Mouse (Mus musculus) intestine, embryonic 16.5 days (tissue): Measurements from ENCODE around the gene Atp6v1f. TPM values are rescaled to one million over a fixed set of nuclear protein-coding genes. Genes with fewer than 3 reads are reported as not detected.

Experiments used
- ATAC-seq: fragments of 200-750 bp; cut with Nextera tagmentation; 2 replicates; pipeline ENCODE4 v1.8.0; 2017; ENCODE audit warnings: moderate TSS enrichment, moderate library complexity
- H3K27ac ChIP-seq: fragments of 300-500 bp; sonication (generic); 2 replicates; pipeline ENCODE4 v1.5.1; 2014; ENCODE audit warnings: mild to moderate bottlenecking, low read length
- H3K27me3 ChIP-seq: fragments of 300-500 bp; sonication (generic); replicated peaks from 2 replicates; pipeline ENCODE4 v1.6.1; 2014; ENCODE audit warnings: low read length, control low read depth, mixed read lengths; ENCODE audit not compliant: control insufficient read depth, insufficient read depth
- H3K36me3 ChIP-seq: fragments of 300-500 bp; sonication (generic); 2 replicates; pipeline ENCODE4 v1.6.1; 2014; ENCODE audit warnings: low read length, control low read depth; ENCODE audit not compliant: control insufficient read depth, insufficient read depth
- H3K4me1 ChIP-seq: fragments of 300-500 bp; sonication (generic); 2 replicates; pipeline ENCODE4 v1.6.1; 2014; ENCODE audit warnings: low read length, control low read depth, mixed read lengths; ENCODE audit not compliant: control insufficient read depth, insufficient read depth
- H3K4me2 ChIP-seq: fragments of 300-500 bp; sonication (generic); 2 replicates; pipeline ENCODE4 v1.6.1; 2014; ENCODE audit warnings: low read depth, low read length, control low read depth
- H3K4me3 ChIP-seq: fragments of 300-500 bp; sonication (generic); 2 replicates; pipeline ENCODE4 v1.5.1; 2014; ENCODE audit warnings: mild to moderate bottlenecking, low read length
- H3K9ac ChIP-seq: fragments of 300-500 bp; sonication (generic); 2 replicates; pipeline ENCODE4 v1.6.1; 2014; ENCODE audit warnings: low read depth, low read length
- H3K9me3 ChIP-seq: fragments of 300-500 bp; sonication (generic); 2 replicates; pipeline ENCODE4 v1.6.1; 2016; ENCODE audit warnings: low read length, control low read depth; ENCODE audit not compliant: control insufficient read depth
- WGBS: fragments of 180-500 bp; shearing (Covaris S2); extraction: QIAGEN DNeasy Blood & Tissue Kit; methylation state at CpG from one replicate; pipeline ENCODE4 v1.1.7; 2014; 5-methylcytosine and 5-hydroxymethylcytosine counted together
- polyA plus RNA-seq: library from polyadenylated mRNA; unstranded; fragments of >200 nt; fragmentation: Nextera tagmentation; extraction: Ambion mirVana; gene quantifications from 2 replicates; pipeline ENCODE4 v1.2.1, GENCODE M21; 2015

Gene Atp6v1f
- 358 and 362 TPM in 2 replicates for polyA plus RNA-seq

- under 1% methylated on average over 39 of the region's 39 CpGs for WGBS
Observed at GRCm38 (mm10) chr6:29467583-29468354, at the start of gene Atp6v1f. TSS of gene Atp6v1f (plus strand) at chr6:29467718.

GRCm38 (mm10) chr6:29420596-29420995 lies 46.9 kb upstream of the Atp6v1f start:
- Histone ChIP-seq H3K4me1 (no peaks in the 10 kb centered on the region), H3K27ac (no peak overlapping the region)
- WGBS, result 75% methylated on average over 2 of the region's 2 CpGs

More at GRCm38 (mm10) chr6:29467583-29468354, at the start of gene Atp6v1f:
- no peaks in the 10 kb centered on the region for H3K9me3 ChIP-seq
- H3K27me3 ChIP-seq, result no peaks in the 10 kb centered on the region
- peak within 1 kb of the TSS; percentile 79 for H3K27ac ChIP-seq
- peak within 1 kb of the TSS; percentile 75 for H3K4me3 ChIP-seq
- H3K9ac ChIP-seq, result peak within 1 kb of the TSS; percentile 82
- H3K4me1 ChIP-seq, result peaks cover 7% of the 10 kb centered on the region; the same call in 1 of the 2 replicates
- peaks cover 11% of the 10 kb centered on the region for H3K36me3 ChIP-seq
- peak; percentile 94 for ATAC-seq
- peak within 1 kb of the TSS; percentile 67 for H3K4me2 ChIP-seq

GRCm38 (mm10) chr6:29425118-29425517 lies 42.4 kb upstream of the Atp6v1f start:
- no peak for ATAC-seq
- Histone ChIP-seq H3K9me3 (no peaks in the 10 kb centered on the region), H3K4me2 (no peak overlapping the region), H3K4me1 (no peaks in the 10 kb centered on the region), H3K36me3 (no peaks in the 10 kb centered on the region), H3K27me3 (no peaks in the 10 kb centered on the region), H3K27ac (no peak overlapping the region), H3K9ac (no peak overlapping the region), H3K4me3 (no peak overlapping the region)
- 93% methylated on average over 8 of the region's 8 CpGs for WGBS

More at GRCm38 (mm10) chr6:29420596-29420995, 46.9 kb upstream of the Atp6v1f start:
- Histone ChIP-seq H3K9ac (no peak overlapping the region), H3K4me3 (no peak overlapping the region), H3K4me2 (no peak overlapping the region), H3K9me3 (no peaks in the 10 kb centered on the region), H3K27me3 (no peaks in the 10 kb centered on the region), H3K36me3 (no peaks in the 10 kb centered on the region)
- ATAC-seq, result no peak

GRCm38 (mm10) chr6:29426331-29426730 lies 41.2 kb upstream of the Atp6v1f start:
- Histone ChIP-seq H3K4me1 (no peaks in the 10 kb centered on the region; the same call in 1 of the 2 replicates), H3K4me2 (no peak overlapping the region), H3K27me3 (no peaks in the 10 kb centered on the region), H3K9me3 (no peaks in the 10 kb centered on the region), H3K27ac (no peak overlapping the region), H3K36me3 (no peaks in the 10 kb centered on the region), H3K4me3 (no peak overlapping the region), H3K9ac (no peak overlapping the region)
- 65% methylated on average over 6 of the region's 6 CpGs for WGBS
- ATAC-seq, result no peak

- Histone ChIP-seq H3K9me3 (no peaks in the 10 kb centered on the region), H3K4me3 (no peak overlapping the region), H3K27ac (no peak overlapping the region), H3K4me1 (peaks cover 3% of the 10 kb centered on the region), H3K4me2 (no peak overlapping the region), H3K27me3 (no peaks in the 10 kb centered on the region), H3K9ac (no peak overlapping the region), H3K36me3 (no peaks in the 10 kb centered on the region)
- ATAC-seq, result no peak
- 64% methylated on average over 4 of the region's 4 CpGs for WGBS
Observed at GRCm38 (mm10) chr6:29428171-29428570, 39.3 kb upstream of the Atp6v1f start.

- Histone ChIP-seq H3K4me2 (no peak overlapping the region), H3K4me3 (no peak overlapping the region), H3K9ac (no peak overlapping the region), H3K27me3 (peaks cover 14% of the 10 kb centered on the region), H3K27ac (no peak overlapping the region), H3K36me3 (no peaks in the 10 kb centered on the region), H3K9me3 (no peaks in the 10 kb centered on the region), H3K4me1 (peaks cover 10% of the 10 kb centered on the region)
- no peak for ATAC-seq
- WGBS, result 52% methylated on average over 15 of the region's 15 CpGs
Observed at GRCm38 (mm10) chr6:29430681-29431420, 36.7 kb upstream of the Atp6v1f start.

GRCm38 (mm10) chr6:29431473-29431872 lies 36.0 kb upstream of the Atp6v1f start:
- ATAC-seq, result no peak
- no peak overlapping the region for H3K27ac ChIP-seq
- no peaks in the 10 kb centered on the region for H3K9me3 ChIP-seq
- H3K36me3 ChIP-seq, result no peaks in the 10 kb centered on the region
- no peak overlapping the region for H3K4me2 ChIP-seq
- H3K4me3 ChIP-seq, result no peak overlapping the region
- no peak overlapping the region for H3K9ac ChIP-seq
- H3K4me1 ChIP-seq, result peaks cover 10% of the 10 kb centered on the region
- WGBS, result 42% methylated on average over 5 of the region's 5 CpGs
- peaks cover 14% of the 10 kb centered on the region for H3K27me3 ChIP-seq

GRCm38 (mm10) chr6:29432156-29432555 lies 35.4 kb upstream of the Atp6v1f start:
- H3K27ac ChIP-seq, result no peak overlapping the region
- 42% methylated on average over 3 of the region's 3 CpGs for WGBS
- peaks cover 14% of the 10 kb centered on the region for H3K27me3 ChIP-seq
- no peak overlapping the region for H3K4me2 ChIP-seq
- no peak overlapping the region for H3K9ac ChIP-seq
- H3K4me1 ChIP-seq, result peaks cover 13% of the 10 kb centered on the region
- H3K9me3 ChIP-seq, result no peaks in the 10 kb centered on the region
- H3K4me3 ChIP-seq, result no peak overlapping the region
- no peak for ATAC-seq
- H3K36me3 ChIP-seq, result no peaks in the 10 kb centered on the region

GRCm38 (mm10) chr6:29432676-29433037 lies 34.9 kb upstream of the Atp6v1f start:
- H3K4me2 ChIP-seq, result peak overlapping the region; percentile 85
- no peaks in the 10 kb centered on the region for H3K9me3 ChIP-seq
- H3K4me3 ChIP-seq, result peak overlapping the region; percentile 65
- H3K36me3 ChIP-seq, result no peaks in the 10 kb centered on the region
- H3K4me1 ChIP-seq, result peaks cover 13% of the 10 kb centered on the region
- no peak for ATAC-seq
- H3K9ac ChIP-seq, result peak overlapping the region; percentile 76
- no peak overlapping the region; the same call in 1 of the 2 replicates for H3K27ac ChIP-seq
- peaks cover 14% of the 10 kb centered on the region for H3K27me3 ChIP-seq
